Mouse (Mus musculus) forebrain, embryonic 11.5 days (tissue): ENCODE results near the gene Med24. TPM values are rescaled to one million over a fixed set of nuclear protein-coding genes. Genes with fewer than 3 reads are reported as not detected.
A peak's percentile ranks its signal among the peaks of the same experiment; 100 is the strongest.

Experiments
- ATAC-seq: fragments of 200-750 bp; cut with Nextera tagmentation; replicated peaks from 2 replicates; pipeline ENCODE4 v1.8.0; 2017; ENCODE audit warnings: moderate TSS enrichment; ENCODE audit not compliant: low FRiP score
- DNase-seq: peaks from one replicate; pipeline ENCODE4 v3.0.0-alpha.2; 2017; ENCODE audit warnings: low spot score
- H3K27ac ChIP-seq: fragments of 300-500 bp; sonication (generic); 2 replicates; pipeline ENCODE4 v1.5.1; 2014; ENCODE audit warnings: low read depth, low read length
- H3K27me3 ChIP-seq: fragments of 300-500 bp; sonication (generic); 2 replicates; pipeline ENCODE4 v1.6.1; 2014; ENCODE audit warnings: mild to moderate bottlenecking, low read length, mixed read lengths; ENCODE audit not compliant: control insufficient read depth, insufficient read depth
- H3K36me3 ChIP-seq: fragments of 300-500 bp; sonication (generic); 2 replicates; pipeline ENCODE4 v1.6.1; 2014; ENCODE audit warnings: mild to moderate bottlenecking, low read length, moderate library complexity, mixed read lengths; ENCODE audit not compliant: control insufficient read depth, insufficient read depth
- H3K4me1 ChIP-seq: fragments of 300-500 bp; sonication (generic); replicated peaks from 2 replicates; pipeline ENCODE4 v1.6.1; 2014; ENCODE audit warnings: low read length, mixed read lengths; ENCODE audit not compliant: control insufficient read depth, insufficient read depth
- H3K4me2 ChIP-seq: fragments of 300-500 bp; sonication (generic); 2 replicates; pipeline ENCODE4 v1.6.1; 2014; ENCODE audit warnings: low read depth, mild to moderate bottlenecking, low read length, moderate library complexity, mixed read lengths; ENCODE audit not compliant: severe bottlenecking
- H3K4me3 ChIP-seq: fragments of 300-500 bp; sonication (generic); 2 replicates; pipeline ENCODE4 v1.5.1; 2014; ENCODE audit warnings: low read depth, low read length
- H3K9ac ChIP-seq: fragments of 300-500 bp; sonication (generic); 2 replicates; pipeline ENCODE4 v1.6.1; 2014; ENCODE audit warnings: low read length
- H3K9me3 ChIP-seq: fragments of 300-500 bp; sonication (generic); 2 replicates; pipeline ENCODE4 v1.6.1; 2016; ENCODE audit warnings: low read length, mixed read lengths; ENCODE audit not compliant: control insufficient read depth
- WGBS: fragments of 180-500 bp; shearing (Covaris S2); extraction: QIAGEN DNeasy Blood & Tissue Kit; methylation state at CpG from one replicate; pipeline ENCODE4 v1.1.7; 2014; 5-methylcytosine and 5-hydroxymethylcytosine counted together
- polyA plus RNA-seq: library from polyadenylated mRNA; unstranded; fragments of >200 nt; fragmentation: Nextera tagmentation; extraction: Ambion mirVana; gene quantifications from 2 replicates; pipeline ENCODE4 v1.2.1, GENCODE M21; 2014

The Med24 gene
- polyA plus RNA-seq, 1 experiment from 2014 or later: 76.6 TPM

- H3K36me3 ChIP-seq: no peaks in the 10 kb centered on the region
- no peaks in the 10 kb centered on the region for H3K27me3 ChIP-seq
- H3K27ac ChIP-seq: no peak overlapping the region
- no peak overlapping the region for H3K4me3 ChIP-seq
- no peaks in the 10 kb centered on the region for H3K9me3 ChIP-seq
- no peak overlapping the region for H3K4me2 ChIP-seq
- ATAC-seq: no peak
- no peak overlapping the region for H3K9ac ChIP-seq
- DNase-seq: peak; percentile 51
- WGBS: 82% methylated on average over 8 of the region's 8 CpGs
- peaks cover 39% of the 10 kb centered on the region for H3K4me1 ChIP-seq
These were observed 43.5 kb upstream of the Med24 start for GRCm38 (mm10) chr11:98772667-98773171.

DNA sequence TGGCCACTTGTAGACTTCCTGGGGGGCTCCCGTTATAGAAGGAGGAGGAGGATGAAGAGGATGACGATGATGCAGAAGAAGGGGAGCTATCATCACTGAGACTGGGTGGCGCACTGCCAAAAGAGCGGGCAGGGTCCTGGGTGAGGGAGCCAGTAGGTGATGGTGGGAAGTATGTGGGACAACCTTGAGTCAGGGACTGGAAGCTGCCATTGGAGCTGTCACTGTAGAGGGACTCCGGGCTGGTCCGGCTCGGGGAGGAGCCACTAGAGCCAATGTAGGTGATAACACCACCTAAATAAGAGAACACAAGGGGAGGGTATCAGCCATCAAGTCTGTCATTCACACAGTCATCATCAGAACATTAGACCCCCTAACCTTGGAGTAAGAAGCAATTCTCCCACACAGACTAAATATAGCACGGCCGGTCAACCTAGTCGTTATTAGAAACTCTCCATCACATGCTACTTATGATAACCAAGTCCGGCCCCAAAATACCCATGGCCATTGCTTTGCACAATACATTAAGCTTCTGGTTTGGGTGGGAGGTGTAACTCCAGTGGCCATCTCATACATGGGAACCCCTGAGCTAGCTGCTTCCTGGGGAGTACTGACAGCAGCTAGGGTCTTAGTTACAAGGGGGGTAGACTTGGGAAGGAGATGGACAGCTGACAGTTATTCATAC, 42.8 kb upstream of the Med24 start:
- ATAC-seq: no peak
- 97% methylated on average over 11 of the region's 11 CpGs for WGBS
- Histone ChIP-seq H3K27me3 (no peaks in the 10 kb centered on the region), H3K9ac (no peak overlapping the region), H3K4me3 (no peak overlapping the region), H3K4me2 (no peak overlapping the region), H3K4me1 (peaks cover 41% of the 10 kb centered on the region), H3K9me3 (no peaks in the 10 kb centered on the region), H3K36me3 (no peaks in the 10 kb centered on the region), H3K27ac (no peak overlapping the region)
- peak; percentile 39 for DNase-seq

DNA sequence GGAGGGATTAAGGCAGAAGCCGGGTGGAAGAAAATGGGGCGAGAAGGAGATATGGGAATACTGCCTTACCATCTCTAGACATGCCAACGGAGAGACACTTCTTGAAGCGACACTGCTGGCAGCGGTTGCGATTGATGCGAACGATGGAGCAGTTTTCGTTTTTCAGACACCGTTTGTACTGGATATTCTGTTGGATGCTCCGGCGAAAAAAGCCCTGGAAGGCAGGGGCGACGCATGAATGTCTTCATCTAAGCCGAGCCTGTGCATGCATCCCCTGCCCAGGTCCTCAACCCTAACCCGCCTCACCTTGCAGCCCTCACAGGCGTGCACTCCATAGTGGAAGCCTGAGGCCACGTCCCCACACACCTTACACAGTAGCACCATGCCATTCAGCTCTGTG, 41.9 kb upstream of the Med24 start:
- H3K9ac ChIP-seq: no peak overlapping the region
- H3K4me2 ChIP-seq: no peak overlapping the region
- WGBS: 91% methylated on average over 18 of the region's 18 CpGs
- DNase-seq: no peak
- H3K4me1 ChIP-seq: peaks cover 42% of the 10 kb centered on the region
- H3K4me3 ChIP-seq: no peak overlapping the region
- H3K9me3 ChIP-seq: no peaks in the 10 kb centered on the region
- no peak overlapping the region for H3K27ac ChIP-seq
- no peaks in the 10 kb centered on the region for H3K27me3 ChIP-seq
- no peak for ATAC-seq
- H3K36me3 ChIP-seq: no peaks in the 10 kb centered on the region

DNA sequence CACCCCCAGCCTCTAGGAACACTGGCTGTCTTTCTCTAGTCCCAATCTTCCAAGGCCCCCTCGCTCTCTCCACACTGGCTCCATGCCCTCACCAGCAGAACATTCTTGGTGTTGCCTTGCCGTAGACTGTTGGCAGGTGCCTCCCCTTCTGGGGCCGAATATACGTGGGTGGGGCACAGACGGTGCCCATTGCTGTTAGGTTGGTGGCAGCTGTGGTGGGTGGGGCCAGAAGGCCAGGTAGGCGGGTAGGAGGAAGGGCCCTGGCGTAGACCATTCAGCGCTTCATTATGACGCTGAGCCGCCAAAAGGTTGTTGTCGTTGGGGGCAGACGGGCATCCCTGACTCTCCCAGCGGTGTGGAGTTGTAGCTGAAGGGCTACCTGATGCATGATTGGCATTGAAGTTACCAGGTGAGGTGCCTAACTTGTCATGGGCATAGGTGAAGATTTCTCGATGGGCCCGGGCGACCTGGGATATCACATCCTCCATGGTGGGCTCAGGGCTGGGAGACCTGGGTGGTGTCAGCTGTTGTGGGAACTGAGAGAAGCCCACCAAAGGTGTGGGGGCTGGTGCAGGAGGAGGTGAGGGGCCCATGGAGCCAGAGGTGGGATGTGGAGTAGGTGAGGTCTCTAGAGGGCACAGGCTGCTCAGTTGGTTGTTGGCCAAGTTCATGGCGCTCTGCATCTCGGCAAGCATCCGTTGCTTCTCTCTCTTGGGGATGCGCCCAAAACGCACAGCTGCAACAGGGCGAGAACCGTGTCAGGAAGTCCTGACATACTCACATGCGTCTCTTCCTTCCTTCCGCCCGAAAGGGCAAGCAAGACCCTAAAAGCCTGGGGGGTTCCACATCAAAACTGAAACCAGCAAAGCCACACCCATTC, 41.1 kb upstream of the Med24 start:
- Histone ChIP-seq H3K36me3 (no peaks in the 10 kb centered on the region), H3K4me1 (peaks cover 39% of the 10 kb centered on the region), H3K27me3 (no peaks in the 10 kb centered on the region), H3K4me3 (no peak overlapping the region), H3K9me3 (no peaks in the 10 kb centered on the region), H3K4me2 (no peak overlapping the region), H3K27ac (no peak overlapping the region), H3K9ac (no peak overlapping the region)
- ATAC-seq (no peak), DNase-seq (peak; percentile 45)
- 96% methylated on average over 26 of the region's 26 CpGs for WGBS

GRCm38 (mm10) chr11:98769007-98769954, 40.0 kb upstream of the Med24 start:
- WGBS: 91% methylated on average over 25 of the region's 25 CpGs
- Histone ChIP-seq H3K9ac (no peak overlapping the region), H3K36me3 (no peaks in the 10 kb centered on the region), H3K4me2 (no peak overlapping the region), H3K27me3 (no peaks in the 10 kb centered on the region), H3K27ac (no peak overlapping the region), H3K4me1 (peaks cover 31% of the 10 kb centered on the region), H3K4me3 (no peak overlapping the region), H3K9me3 (no peaks in the 10 kb centered on the region)
- ATAC-seq (no peak), DNase-seq (peak; percentile 50)

DNA sequence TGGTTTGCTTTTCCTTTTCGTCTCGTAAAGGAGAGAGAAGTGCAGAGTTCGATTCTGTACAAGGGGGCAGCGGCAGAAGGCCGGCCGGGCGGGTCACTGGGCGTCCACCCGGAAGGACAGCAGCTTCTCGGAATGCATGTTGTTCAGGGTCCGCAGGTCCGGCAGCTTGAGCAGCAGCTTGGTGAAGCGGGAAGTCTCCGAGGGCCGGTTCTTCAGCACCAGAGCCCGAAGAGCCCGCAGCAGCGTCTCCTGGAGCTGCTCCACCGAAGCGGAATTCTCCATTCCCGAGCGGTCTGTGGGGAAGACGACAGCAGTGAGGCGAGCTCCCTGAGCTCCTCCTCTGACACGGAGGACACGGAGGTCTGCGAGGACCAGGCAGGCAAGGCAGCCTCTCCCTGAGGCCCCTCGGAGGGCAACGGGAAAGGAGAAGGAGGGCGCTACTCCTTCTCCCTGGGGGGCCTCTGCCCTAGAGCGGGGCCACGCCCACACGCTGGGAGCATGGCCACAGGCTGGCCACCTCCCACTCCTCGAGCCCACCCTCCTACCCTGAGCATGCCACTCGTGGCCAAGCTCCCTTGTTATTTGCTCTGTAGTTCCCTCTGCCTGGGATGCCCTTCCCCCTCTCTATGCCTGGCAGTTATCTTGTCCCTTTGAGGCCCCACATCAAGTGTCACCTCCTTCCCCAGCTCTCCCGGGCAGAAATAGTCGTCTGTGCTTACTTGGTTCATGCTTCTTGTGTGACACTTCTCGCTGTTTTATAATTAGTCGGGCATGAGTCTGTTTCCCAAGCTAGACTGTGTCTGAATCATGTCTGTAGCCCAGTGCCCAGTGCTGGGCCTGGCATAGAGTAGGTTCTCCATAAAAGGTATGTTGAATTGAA, 39.1 kb upstream of the Med24 start:
- H3K4me2 ChIP-seq: peak overlapping the region; percentile 47
- no peaks in the 10 kb centered on the region for H3K9me3 ChIP-seq
- no peaks in the 10 kb centered on the region for H3K27me3 ChIP-seq
- H3K36me3 ChIP-seq: no peaks in the 10 kb centered on the region
- H3K4me1 ChIP-seq: peaks cover 26% of the 10 kb centered on the region
- DNase-seq (peak; percentile 54), ATAC-seq (no peak)
- H3K9ac ChIP-seq: peak overlapping the region; percentile 30
- peak overlapping the region; percentile 8; the same call in 1 of the 2 replicates for H3K4me3 ChIP-seq
- H3K27ac ChIP-seq: no peak overlapping the region; the same call in 1 of the 2 replicates
- WGBS: 30% methylated on average over 39 of the region's 39 CpGs

GRCm38 (mm10) chr11:98767713-98768112, 38.5 kb upstream of the Med24 start:
- peak; percentile 28; the same call in 1 of the 2 replicates for ATAC-seq
- 20% methylated on average over 4 of the region's 4 CpGs for WGBS
- Histone ChIP-seq H3K4me3 (peak overlapping the region; percentile 8; the same call in 1 of the 2 replicates), H3K27ac (no peak overlapping the region; the same call in 1 of the 2 replicates), H3K9ac (peak overlapping the region; percentile 30), H3K27me3 (no peaks in the 10 kb centered on the region), H3K4me2 (peak overlapping the region; percentile 47), H3K4me1 (peaks cover 26% of the 10 kb centered on the region), H3K36me3 (no peaks in the 10 kb centered on the region), H3K9me3 (no peaks in the 10 kb centered on the region)
- DNase-seq: peak; percentile 51
